Mouse (Mus musculus) left cerebral cortex, adult 9 months (tissue): Measurements from ENCODE around the gene Fxyd4.
A peak's percentile ranks its signal among the peaks of the same experiment; 100 is the strongest.

ENCODE experiments used
- DNase-seq, 2 experiments: peaks; one replicate each; pipeline ENCODE4 v3.0.0; 2022; ENCODE audit warnings: low spot score in 2 of 2

Fxyd4 gene

GRCm38 (mm10) chr6:117937222-117937932 is at the start of gene Fxyd4:
Gene Fxyd4 (minus strand): TSS chr6:117937692.
- no peak for DNase-seq

- DNase-seq, result no peak
These were observed 49.7 kb upstream of the Fxyd4 start for GRCm38 (mm10) chr6:117987173-117987572.

GRCm38 (mm10) chr6:117966729-117967128 is 29.2 kb upstream of the Fxyd4 start:
- DNase-seq, result no peak

- DNase-seq, result no peak
These were observed 25.7 kb upstream of the Fxyd4 start for GRCm38 (mm10) chr6:117963201-117963600.

GRCm38 (mm10) chr6:117956851-117957501 is 19.5 kb upstream of the Fxyd4 start:
- peak in 1 of 2 experiments; percentile 40 for DNase-seq

GRCm38 (mm10) chr6:117956161-117956560 is 18.7 kb upstream of the Fxyd4 start:
- DNase-seq, result no peak

GRCm38 (mm10) chr6:117952330-117952729 is 14.8 kb upstream of the Fxyd4 start:
- no peak for DNase-seq

- no peak for DNase-seq
These were observed 6.4 kb upstream of the Fxyd4 start for GRCm38 (mm10) chr6:117943899-117944298.

GRCm38 (mm10) chr6:117942769-117943168 is 5.3 kb upstream of the Fxyd4 start:
- peak in 1 of 2 experiments; percentile 29 for DNase-seq

- DNase-seq, result peak in 1 of 2 experiments; percentile 48
These were observed 1.5 kb upstream of the Fxyd4 start for GRCm38 (mm10) chr6:117938951-117939350.

- DNase-seq, result no peak
These were observed 1.5 kb downstream of the Fxyd4 start for GRCm38 (mm10) chr6:117935681-117936612.

- no peak for DNase-seq
These were observed 3.2 kb downstream of the Fxyd4 start for GRCm38 (mm10) chr6:117934301-117934700.

GRCm38 (mm10) chr6:117932325-117933051 is 5.0 kb downstream of the Fxyd4 start:
- DNase-seq, result no peak

- no peak for DNase-seq
These were observed 7.4 kb downstream of the Fxyd4 start for GRCm38 (mm10) chr6:117929945-117930655.

GRCm38 (mm10) chr6:117928746-117929145 is 8.7 kb downstream of the Fxyd4 start:
- DNase-seq, result no peak

- no peak for DNase-seq
These were observed 9.5 kb downstream of the Fxyd4 start for GRCm38 (mm10) chr6:117927955-117928354.

GRCm38 (mm10) chr6:117926871-117927491 is 10.5 kb downstream of the Fxyd4 start:
- DNase-seq, result no peak

GRCm38 (mm10) chr6:117922041-117922440 is 15.5 kb downstream of the Fxyd4 start:
- no peak for DNase-seq

- DNase-seq, result no peak
These were observed 16.5 kb downstream of the Fxyd4 start for GRCm38 (mm10) chr6:117920659-117921640.
